Comparison of ENCODE assay signal across 25 mouse cellular contexts in the genomic region with DNA sequence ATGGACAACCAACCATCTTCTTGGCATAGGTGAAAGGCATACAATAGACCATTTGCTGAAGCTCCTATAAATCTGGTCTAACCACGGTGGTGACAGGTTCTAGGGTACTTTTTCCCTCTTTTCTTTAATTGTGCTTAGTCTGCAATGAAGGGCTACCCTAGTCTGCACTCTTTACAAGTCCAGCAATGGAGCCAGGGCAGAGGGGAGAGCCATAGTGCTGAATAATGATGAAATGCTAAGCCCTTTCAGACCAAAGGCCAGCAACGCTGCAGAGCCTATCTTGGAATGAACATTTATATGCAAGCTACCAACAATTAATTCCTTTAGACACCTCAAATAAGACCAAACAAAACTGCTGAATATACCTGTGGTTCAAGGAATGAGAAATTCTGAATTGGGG.
DNase-seq lines count a peak whose midpoint lies in the region; ATAC-seq and TF ChIP-seq lines count a peak whose summit lies in the region.
"Had no signal": no experiment of that assay in that cellular context is flagged by ENCODE, and none has a peak within 500 bp of the region (broad histone marks: within the 10 kb centered on the region; RNA-seq: fewer than 3 reads in every experiment).

No protein-coding gene starts in this region.

- TF ChIP-seq CTCF in gastrocnemius, adult 2 months (IDR thresholded peaks at IDR 0.05): no peak
- TF ChIP-seq CTCF in forebrain, postnatal 0 days (IDR thresholded peaks at IDR 0.05; ENCODE audit: low read depth): no peak

- H3K4me1 ChIP-seq in heart, embryonic 15.5 days (replicated peaks): peaks cover 18% of the 10 kb centered on the region
- H3K4me1 ChIP-seq in forebrain, postnatal 0 days (ENCODE audit: insufficient read depth): no peaks in the 10 kb centered on the region
- H3K4me1 ChIP-seq: embryonic facial prominence, embryonic 12.5 days; liver, embryonic 13.5 days; midbrain, embryonic 15.5 days; stomach, embryonic 15.5 days had no signal

- ATAC-seq in heart, embryonic 15.5 days (replicated peaks; ENCODE audit: insufficient number of reproducible peaks, insufficient read depth, low FRiP score, low read depth): no peak
- no peak for ATAC-seq in forebrain, postnatal 0 days
- ATAC-seq: CD4-positive, CD25-positive, alpha-beta regulatory T cell, adult 4 months; inflammation-experienced regulatory T-cells, adult 6 months had no signal

- DNase-seq in gastrocnemius, adult 2 months: no peak
- no peak for DNase-seq in gastrocnemius, postnatal 14 days
- no peak for DNase-seq in heart, postnatal 10 days
- peak; percentile 8 for DNase-seq in kidney, adult 9 months
- DNase-seq in kidney, adult 8-10 months: no peak
- no peak for DNase-seq in forebrain, postnatal 0 days
- no peak for DNase-seq in cerebellum, adult 11-12 months
- DNase-seq: adrenal gland, postnatal 14 days; cerebellum, adult 11 months; cerebellum, adult 9-11 months; embryo, embryonic 11 days; liver, embryonic 13.5 days; lung, embryonic 14.5 days; lung, postnatal 14 days; right cerebral cortex, postnatal 25 days had no signal

- no peaks in the 10 kb centered on the region for H3K9me3 ChIP-seq in heart, embryonic 15.5 days (replicated peaks)
- H3K9me3 ChIP-seq in forebrain, postnatal 0 days (ENCODE audit: low read length): no peaks in the 10 kb centered on the region
- H3K9me3 ChIP-seq: embryonic facial prominence, embryonic 12.5 days; heart, embryonic 12.5 days; hindbrain, embryonic 10.5 days; hindbrain, embryonic 15.5 days; liver, embryonic 13.5 days; midbrain, embryonic 10.5 days; midbrain, embryonic 15.5 days; stomach, embryonic 15.5 days had no signal

- no peaks in the 10 kb centered on the region for H3K36me3 ChIP-seq in heart, embryonic 15.5 days
- no peaks in the 10 kb centered on the region for H3K36me3 ChIP-seq in forebrain, postnatal 0 days (ENCODE audit: insufficient read depth)
- H3K36me3 ChIP-seq: embryonic facial prominence, embryonic 12.5 days; heart, embryonic 12.5 days; hindbrain, embryonic 10.5 days; hindbrain, embryonic 15.5 days; liver, embryonic 13.5 days; midbrain, embryonic 10.5 days; midbrain, embryonic 15.5 days; stomach, embryonic 15.5 days had no signal

- 91% methylated on average over 2 of the region's 2 CpGs for WGBS in heart, embryonic 15.5 days
- 36% methylated on average over 2 of the region's 2 CpGs for WGBS in forebrain, postnatal 0 days

- H3K4me2 ChIP-seq in heart, embryonic 15.5 days: 0 out of 2 replicates have a peak overlapping the region, but pooled peaks have one; percentile 40
- 0 out of 2 replicates have a peak overlapping the region, but pooled peaks have one; percentile 5 for H3K4me2 ChIP-seq in forebrain, postnatal 0 days (ENCODE audit: low read depth)
- H3K4me2 ChIP-seq: embryonic facial prominence, embryonic 12.5 days; hindbrain, embryonic 15.5 days; liver, embryonic 13.5 days; lung, embryonic 14.5 days; midbrain, embryonic 15.5 days; stomach, embryonic 15.5 days had no signal

- no peak overlapping the region for H3K9ac ChIP-seq in heart, embryonic 15.5 days
- H3K9ac ChIP-seq in forebrain, postnatal 0 days: no peak overlapping the region
- H3K9ac ChIP-seq: embryonic facial prominence, embryonic 12.5 days; heart, embryonic 12.5 days; hindbrain, embryonic 15.5 days; liver, embryonic 13.5 days; lung, embryonic 14.5 days; midbrain, embryonic 15.5 days; stomach, embryonic 15.5 days had no signal

- H3K4me3 ChIP-seq in gastrocnemius, adult 2 months: peak overlapping the region; percentile 38; the same call in 1 of the 2 replicates
- no peak overlapping the region for H3K4me3 ChIP-seq in heart, embryonic 15.5 days
- H3K4me3 ChIP-seq in forebrain, postnatal 0 days (ENCODE audit: low read depth, low read length): no peak overlapping the region
- H3K4me3 ChIP-seq: embryonic facial prominence, embryonic 12.5 days; heart, embryonic 12.5 days; hindbrain, embryonic 10.5 days; hindbrain, embryonic 15.5 days; liver, embryonic 13.5 days; midbrain, embryonic 10.5 days; midbrain, embryonic 15.5 days; stomach, embryonic 15.5 days had no signal

- intact Hi-C loops in gastrocnemius, adult 2 months (cut with DNase I): loop anchor here (2.0 to 5.0 kb wide), 2 partner anchors 64 to 198 kb away; no protein-coding TSS in a partner anchor
- intact Hi-C loops in gastrocnemius, postnatal 14 days (cut with DNase I; ENCODE audit: low total_unique reads): no loop called here
- intact Hi-C loops in heart, postnatal 10 days (cut with DNase I): loop anchor here (5.0 kb wide), 1 partner anchor 63 kb away; no protein-coding TSS in a partner anchor

- H3K27ac ChIP-seq in gastrocnemius, adult 2 months: peak overlapping the region; percentile 73
- peak overlapping the region; percentile 55 for H3K27ac ChIP-seq in heart, embryonic 15.5 days
- H3K27ac ChIP-seq in forebrain, postnatal 0 days (ENCODE audit: low read depth, low read length): no peak overlapping the region
- H3K27ac ChIP-seq: embryonic facial prominence, embryonic 12.5 days; hindbrain, embryonic 15.5 days; liver, embryonic 13.5 days; midbrain, embryonic 15.5 days; stomach, embryonic 15.5 days had no signal

- peaks cover 2% of the 10 kb centered on the region; the same call in 1 of the 2 replicates for H3K27me3 ChIP-seq in heart, embryonic 15.5 days
- no peaks in the 10 kb centered on the region for H3K27me3 ChIP-seq in forebrain, postnatal 0 days (ENCODE audit: insufficient read depth, low read length)
- H3K27me3 ChIP-seq: embryonic facial prominence, embryonic 12.5 days; hindbrain, embryonic 15.5 days; liver, embryonic 13.5 days; midbrain, embryonic 15.5 days; stomach, embryonic 15.5 days had no signal
